Mouse (Mus musculus) hindbrain, embryonic 12.5 days (tissue): ENCODE results near the gene Gmfg. TPM values are rescaled to one million over a fixed set of nuclear protein-coding genes. Genes with fewer than 3 reads are reported as not detected.
A peak's percentile ranks its signal among the peaks of the same experiment; 100 is the strongest.

Experiments
- ATAC-seq: fragments of 200-750 bp; cut with Nextera tagmentation; 2 replicates; pipeline ENCODE4 v1.8.0; 2017; ENCODE audit warnings: moderate TSS enrichment; ENCODE audit not compliant: low FRiP score
- H3K27ac ChIP-seq: fragments of 300-500 bp; sonication (generic); 2 replicates; pipeline ENCODE4 v1.5.1; 2016; ENCODE audit warnings: mild to moderate bottlenecking
- H3K27me3 ChIP-seq: fragments of 300-500 bp; sonication (generic); 2 replicates; pipeline ENCODE4 v1.6.1; 2016; ENCODE audit warnings: mild to moderate bottlenecking
- H3K36me3 ChIP-seq: fragments of 300-500 bp; sonication (generic); 2 replicates; pipeline ENCODE4 v1.6.1; 2016; ENCODE audit warnings: mild to moderate bottlenecking
- H3K4me1 ChIP-seq: fragments of 300-500 bp; sonication (generic); 2 replicates; pipeline ENCODE4 v1.6.1; 2016
- H3K4me2 ChIP-seq: fragments of 300-500 bp; sonication (generic); replicated peaks from 2 replicates; pipeline ENCODE4 v1.6.1; 2016; ENCODE audit warnings: mild to moderate bottlenecking
- H3K4me3 ChIP-seq: fragments of 300-500 bp; sonication (generic); 2 replicates; pipeline ENCODE4 v1.5.1; 2016; ENCODE audit warnings: mild to moderate bottlenecking
- H3K9ac ChIP-seq: fragments of 300-500 bp; sonication (generic); 2 replicates; pipeline ENCODE4 v1.6.1; 2016; ENCODE audit warnings: mild to moderate bottlenecking, moderate library complexity
- H3K9me3 ChIP-seq: fragments of 300-500 bp; sonication (generic); replicated peaks from 2 replicates; pipeline ENCODE4 v1.6.1; 2016; ENCODE audit warnings: mild to moderate bottlenecking
- WGBS: fragments of 180-500 bp; shearing (Covaris S2); methylation state at CpG from one replicate; pipeline ENCODE4 v1.1.7; 2016; 5-methylcytosine and 5-hydroxymethylcytosine counted together
- polyA plus RNA-seq: library from polyadenylated mRNA; unstranded; fragments of >200 nt; fragmentation: Nextera tagmentation; extraction: Ambion mirVana; gene quantifications from 2 replicates; pipeline ENCODE4 v1.2.1, GENCODE M21; 2016

Gmfg gene
- polyA plus RNA-seq, 1 experiment from 2014 or later, result 6.5 TPM

DNA sequence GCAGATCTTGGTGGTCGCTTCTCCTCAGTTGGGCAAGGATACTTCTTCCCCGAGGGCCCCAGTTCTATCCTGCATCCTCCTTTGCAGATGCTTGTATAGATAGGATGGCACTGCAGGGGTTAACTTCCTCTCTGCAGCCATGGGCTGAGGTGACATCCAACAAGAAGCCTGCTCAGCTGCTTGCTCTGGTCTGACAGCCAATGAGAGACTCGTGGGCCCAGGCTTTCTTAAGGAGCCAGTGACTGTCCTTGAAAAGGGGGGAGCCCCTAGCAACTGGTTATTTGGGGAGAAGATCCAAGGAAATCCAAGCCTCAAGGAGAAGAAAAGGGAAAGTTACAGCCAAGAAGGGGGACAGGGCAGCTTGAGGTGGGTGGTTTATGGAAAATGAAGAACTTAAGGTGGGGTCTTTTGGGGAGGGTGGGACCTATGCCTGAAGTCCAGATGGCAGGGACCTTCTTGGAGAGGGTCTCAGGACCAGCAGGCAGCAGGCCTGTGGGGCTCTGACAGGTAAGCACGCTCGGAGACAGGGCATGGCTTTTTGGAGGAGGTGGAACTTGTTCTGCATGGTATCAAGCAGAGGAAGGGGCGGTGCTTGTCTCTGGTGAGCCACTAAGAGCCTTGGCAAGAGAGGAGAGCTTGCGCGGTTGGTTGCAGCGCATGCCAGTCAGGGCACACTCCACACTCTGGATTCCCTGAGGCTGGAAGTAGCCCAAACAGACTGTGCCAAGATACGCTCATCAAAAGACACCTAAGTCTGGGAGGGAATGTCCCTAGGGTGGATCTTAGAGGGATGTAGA, 27.4 kb downstream of the Gmfg start:
- ATAC-seq, result peak; percentile 51; the same call in 1 of the 2 replicates
- Histone ChIP-seq H3K4me3 (no peak overlapping the region), H3K4me1 (peaks cover 18% of the 10 kb centered on the region), H3K9ac (no peak overlapping the region), H3K27me3 (peaks cover 24% of the 10 kb centered on the region), H3K9me3 (no peaks in the 10 kb centered on the region), H3K36me3 (peaks cover 41% of the 10 kb centered on the region), H3K4me2 (peak overlapping the region; percentile 24), H3K27ac (no peak overlapping the region)
- WGBS, result 67% methylated on average over 10 of the region's 10 CpGs

DNA sequence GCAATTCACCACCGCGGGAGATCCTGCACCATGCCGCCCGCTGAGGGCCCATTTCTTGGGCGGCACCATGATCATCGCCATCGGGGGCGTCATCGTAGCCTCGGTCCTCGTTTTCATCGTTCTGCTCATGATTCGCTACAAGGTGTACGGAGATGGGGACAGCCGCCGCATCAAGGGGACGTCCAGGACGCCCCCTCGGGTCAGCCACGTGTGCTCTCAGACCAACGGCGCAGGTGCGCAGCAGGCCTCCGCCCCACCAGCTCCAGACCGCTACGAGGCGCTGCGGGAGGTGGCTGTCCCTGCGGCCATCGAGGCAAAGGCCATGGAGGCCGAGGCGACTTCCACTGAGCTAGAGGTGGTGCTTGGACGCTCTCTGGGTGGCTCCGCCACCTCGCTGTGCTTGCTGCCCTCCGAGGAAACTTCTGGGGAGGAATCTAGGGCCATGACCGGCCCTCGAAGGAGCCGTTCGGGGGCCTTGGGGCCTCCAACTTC, 29.5 kb downstream of the Gmfg start:
- Histone ChIP-seq H3K36me3 (peaks cover 21% of the 10 kb centered on the region), H3K4me3 (peak overlapping the region; percentile 38), H3K9me3 (no peaks in the 10 kb centered on the region), H3K9ac (peak overlapping the region; percentile 61; the same call in 1 of the 2 replicates), H3K27me3 (peaks cover 24% of the 10 kb centered on the region), H3K4me2 (peak overlapping the region; percentile 74), H3K4me1 (peaks cover 18% of the 10 kb centered on the region), H3K27ac (no peak overlapping the region)
- no peak for ATAC-seq
- 16% methylated on average over 40 of the region's 40 CpGs for WGBS

GRCm38 (mm10) chr7:28467213-28467751, 30.0 kb downstream of the Gmfg start:
- Histone ChIP-seq H3K4me1 (peaks cover 18% of the 10 kb centered on the region), H3K27ac (no peak overlapping the region), H3K4me2 (peak overlapping the region; percentile 74), H3K4me3 (peak overlapping the region; percentile 38), H3K9me3 (no peaks in the 10 kb centered on the region), H3K9ac (peak overlapping the region; percentile 61), H3K27me3 (peaks cover 24% of the 10 kb centered on the region), H3K36me3 (peaks cover 16% of the 10 kb centered on the region)
- peak; percentile 67 for ATAC-seq
- WGBS, result 2% methylated on average over 62 of the region's 63 CpGs

- ATAC-seq, result no peak
- Histone ChIP-seq H3K27ac (no peak overlapping the region), H3K4me2 (no peak overlapping the region), H3K9ac (no peak overlapping the region), H3K9me3 (no peaks in the 10 kb centered on the region), H3K27me3 (no peaks in the 10 kb centered on the region; the same call in 1 of the 2 replicates), H3K4me3 (no peak overlapping the region), H3K4me1 (no peaks in the 10 kb centered on the region), H3K36me3 (no peaks in the 10 kb centered on the region)
- 87% methylated on average over 6 of the region's 6 CpGs for WGBS
Measured at GRCm38 (mm10) chr7:28476191-28476590, 38.9 kb downstream of the Gmfg start.

- H3K27ac ChIP-seq, result no peak overlapping the region
- H3K36me3 ChIP-seq, result no peaks in the 10 kb centered on the region
- no peak for ATAC-seq
- no peak overlapping the region for H3K9ac ChIP-seq
- H3K4me2 ChIP-seq, result no peak overlapping the region
- H3K27me3 ChIP-seq, result no peaks in the 10 kb centered on the region; the same call in 1 of the 2 replicates
- WGBS, result 91% methylated on average over 5 of the region's 5 CpGs
- H3K9me3 ChIP-seq, result no peaks in the 10 kb centered on the region
- H3K4me1 ChIP-seq, result no peaks in the 10 kb centered on the region
- no peak overlapping the region for H3K4me3 ChIP-seq
Measured at GRCm38 (mm10) chr7:28477363-28477762, 40.1 kb downstream of the Gmfg start.

DNA sequence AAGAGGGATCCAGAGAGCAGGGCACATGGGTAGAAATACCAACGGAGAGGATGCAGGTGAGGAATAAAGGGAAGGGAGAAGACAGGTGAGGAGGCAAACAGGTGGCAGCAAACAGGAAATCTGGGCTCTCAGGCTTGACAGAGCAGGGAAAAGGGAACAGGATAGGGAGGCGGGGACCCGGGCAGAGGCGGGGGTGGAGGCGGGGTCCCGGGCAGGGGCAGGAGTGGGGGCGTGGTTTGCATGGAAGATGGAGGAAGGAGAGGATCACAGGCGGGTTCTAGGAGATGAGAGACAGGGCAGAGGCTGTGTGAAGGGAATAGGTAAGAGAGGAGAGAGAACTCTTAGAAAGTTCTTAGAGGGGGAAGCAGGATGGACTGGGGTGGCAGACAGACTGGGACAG, 41.6 kb downstream of the Gmfg start:
- Histone ChIP-seq H3K27ac (no peak overlapping the region), H3K9me3 (no peaks in the 10 kb centered on the region), H3K4me3 (no peak overlapping the region), H3K4me1 (no peaks in the 10 kb centered on the region), H3K27me3 (no peaks in the 10 kb centered on the region; the same call in 1 of the 2 replicates), H3K9ac (no peak overlapping the region), H3K36me3 (no peaks in the 10 kb centered on the region), H3K4me2 (no peak overlapping the region)
- 7% methylated on average over 8 of the region's 8 CpGs for WGBS
- no peak for ATAC-seq

- Histone ChIP-seq H3K4me3 (no peak overlapping the region), H3K36me3 (no peaks in the 10 kb centered on the region), H3K4me2 (no peak overlapping the region), H3K27ac (no peak overlapping the region), H3K27me3 (peaks cover 14% of the 10 kb centered on the region), H3K4me1 (peaks cover 2% of the 10 kb centered on the region; the same call in 1 of the 2 replicates), H3K9ac (no peak overlapping the region), H3K9me3 (no peaks in the 10 kb centered on the region)
- WGBS, result 90% methylated on average over 11 of the region's 11 CpGs
- ATAC-seq, result no peak
Measured at GRCm38 (mm10) chr7:28482854-28483253, 45.6 kb downstream of the Gmfg start.

DNA sequence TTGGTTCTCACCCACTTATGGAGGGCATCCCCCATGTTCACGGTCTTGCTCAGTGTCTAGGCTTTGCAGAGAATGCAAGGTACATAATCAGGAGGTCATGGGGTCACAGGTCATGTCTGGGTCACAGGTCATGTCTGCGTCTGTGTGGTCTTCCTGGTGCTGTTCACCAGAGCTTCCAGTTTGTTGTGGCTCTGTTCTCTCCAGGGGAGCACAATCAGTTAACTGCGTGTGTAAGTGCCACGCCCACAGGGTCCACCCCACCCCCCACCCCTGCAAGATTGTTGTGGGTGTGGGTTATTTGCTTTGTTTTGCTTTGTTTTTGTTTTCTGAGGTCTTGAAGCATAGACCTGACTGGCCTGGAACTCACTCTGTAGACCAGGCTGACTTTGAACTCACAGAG, 46.9 kb downstream of the Gmfg start:
- no peak for ATAC-seq
- WGBS, result 28% methylated on average over 4 of the region's 4 CpGs

GRCm38 (mm10) chr7:28488030-28488491, 50.8 kb downstream of the Gmfg start:
- Histone ChIP-seq H3K4me1 (peaks cover 7% of the 10 kb centered on the region; the same call in 1 of the 2 replicates), H3K9ac (no peak overlapping the region), H3K36me3 (no peaks in the 10 kb centered on the region), H3K4me2 (peak overlapping the region; percentile 39), H3K27me3 (peaks cover 27% of the 10 kb centered on the region), H3K9me3 (no peaks in the 10 kb centered on the region), H3K4me3 (no peak overlapping the region), H3K27ac (no peak overlapping the region)
- no peak for ATAC-seq
- WGBS, result 6% methylated on average over 16 of the region's 16 CpGs

More for the DNA sequence above, 46.9 kb downstream of the Gmfg start:
- H3K4me3 ChIP-seq, result no peak overlapping the region
- no peak overlapping the region for H3K27ac ChIP-seq
- no peaks in the 10 kb centered on the region for H3K9me3 ChIP-seq
- H3K36me3 ChIP-seq, result no peaks in the 10 kb centered on the region
- H3K4me1 ChIP-seq, result peaks cover 7% of the 10 kb centered on the region; the same call in 1 of the 2 replicates
- H3K4me2 ChIP-seq, result no peak overlapping the region
- no peak overlapping the region for H3K9ac ChIP-seq
- peaks cover 26% of the 10 kb centered on the region for H3K27me3 ChIP-seq

- WGBS, result 3% methylated on average over 10 of the region's 10 CpGs
- H3K27me3 ChIP-seq, result peaks cover 27% of the 10 kb centered on the region
- H3K27ac ChIP-seq, result no peak overlapping the region
- no peak for ATAC-seq
- H3K4me3 ChIP-seq, result no peak overlapping the region
- no peaks in the 10 kb centered on the region for H3K9me3 ChIP-seq
- H3K36me3 ChIP-seq, result no peaks in the 10 kb centered on the region
- peaks cover 7% of the 10 kb centered on the region; the same call in 1 of the 2 replicates for H3K4me1 ChIP-seq
- peak overlapping the region; percentile 30 for H3K4me2 ChIP-seq
- H3K9ac ChIP-seq, result no peak overlapping the region
Measured at GRCm38 (mm10) chr7:28490410-28490809, 53.2 kb downstream of the Gmfg start.

- Histone ChIP-seq H3K27me3 (peaks cover 27% of the 10 kb centered on the region), H3K4me1 (peaks cover 9% of the 10 kb centered on the region; the same call in 1 of the 2 replicates), H3K36me3 (no peaks in the 10 kb centered on the region), H3K9ac (no peak overlapping the region), H3K4me2 (peak overlapping the region; percentile 30), H3K9me3 (no peaks in the 10 kb centered on the region), H3K4me3 (no peak overlapping the region), H3K27ac (no peak overlapping the region)
- no peak for ATAC-seq
- 37% methylated on average over 14 of the region's 14 CpGs for WGBS
Measured at GRCm38 (mm10) chr7:28490903-28491302, 53.7 kb downstream of the Gmfg start.

DNA sequence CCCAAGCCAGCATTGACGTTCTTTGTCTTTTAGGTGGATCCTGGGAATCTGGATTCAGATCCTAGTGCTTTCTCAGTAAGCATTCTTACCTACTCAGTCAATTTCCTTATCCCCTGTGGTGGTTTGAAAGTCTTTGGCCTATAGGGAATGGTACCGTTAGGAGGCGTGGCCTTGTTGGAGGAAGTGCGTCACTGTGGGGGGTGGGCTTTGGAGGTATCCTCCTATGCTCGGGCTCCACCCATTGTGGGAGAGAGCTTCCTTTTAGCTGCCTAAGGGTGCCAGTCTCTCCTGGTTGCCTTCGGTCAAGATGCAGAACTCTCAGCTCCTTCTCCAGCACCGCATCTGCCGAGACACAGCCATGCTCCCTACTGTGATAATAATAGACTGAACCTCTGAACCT, 55.1 kb downstream of the Gmfg start:
- H3K27me3 ChIP-seq, result peaks cover 19% of the 10 kb centered on the region
- no peaks in the 10 kb centered on the region for H3K9me3 ChIP-seq
- H3K4me1 ChIP-seq, result peaks cover 9% of the 10 kb centered on the region; the same call in 1 of the 2 replicates
- H3K36me3 ChIP-seq, result no peaks in the 10 kb centered on the region
- H3K4me2 ChIP-seq, result no peak overlapping the region
- WGBS, result 86% methylated on average over 8 of the region's 8 CpGs
- H3K9ac ChIP-seq, result no peak overlapping the region
- no peak overlapping the region for H3K27ac ChIP-seq
- H3K4me3 ChIP-seq, result no peak overlapping the region
- ATAC-seq, result no peak
